Comparison of ENCODE assay signal across 27 mouse cellular contexts in genomic region chr12:105054041-105054440, GRCm38 (mm10).
"Had no signal": no experiment of that assay in that cellular context is flagged by ENCODE, and none has a peak within 500 bp of the region (broad histone marks: within the 10 kb centered on the region; RNA-seq: fewer than 3 reads in every experiment).

No protein-coding gene starts in this region.

- ATAC-seq: hindbrain, postnatal 0 days; intestine, embryonic 16.5 days; liver, embryonic 12.5 days had no signal

- H3K27me3 ChIP-seq: heart, embryonic 13.5 days; heart, embryonic 15.5 days; hindbrain, embryonic 13.5 days; hindbrain, embryonic 15.5 days; kidney, embryonic 15.5 days; limb, embryonic 13.5 days; limb, embryonic 15.5 days; liver, embryonic 12.5 days had no signal

- H3K4me2 ChIP-seq: heart, embryonic 11.5 days; heart, embryonic 13.5 days; heart, embryonic 15.5 days; hindbrain, embryonic 13.5 days; hindbrain, embryonic 15.5 days; kidney, embryonic 15.5 days; limb, embryonic 13.5 days; limb, embryonic 15.5 days; liver, embryonic 12.5 days had no signal

- H3K9me3 ChIP-seq: heart, embryonic 13.5 days; heart, embryonic 15.5 days; hindbrain, embryonic 13.5 days; hindbrain, embryonic 15.5 days; kidney, embryonic 15.5 days; limb, embryonic 13.5 days; limb, embryonic 15.5 days; liver, embryonic 12.5 days had no signal

- H3K9ac ChIP-seq: heart, embryonic 13.5 days; heart, embryonic 15.5 days; hindbrain, embryonic 13.5 days; hindbrain, embryonic 15.5 days; kidney, embryonic 15.5 days; limb, embryonic 13.5 days; limb, embryonic 15.5 days; liver, embryonic 12.5 days had no signal

- DNase-seq: gastrocnemius, adult 2 months; gastrocnemius, postnatal 10 days; gastrocnemius, postnatal 25 days; heart, adult 11 months; heart, adult 2 months; heart, postnatal 14 days; heart, postnatal 36 days; kidney, adult 11 months; kidney, adult 2 months; kidney, adult 9 months; kidney, postnatal 14 days; kidney, postnatal 36 days; layer of hippocampus, adult 9-11 months; layer of hippocampus, postnatal 36 days; left cerebral cortex, postnatal 4 days had no signal

- H3K4me1 ChIP-seq: heart, embryonic 13.5 days; heart, embryonic 15.5 days; hindbrain, embryonic 15.5 days; kidney, embryonic 15.5 days; limb, embryonic 13.5 days had no signal

- H3K36me3 ChIP-seq: heart, embryonic 13.5 days; heart, embryonic 15.5 days; hindbrain, embryonic 13.5 days; hindbrain, embryonic 15.5 days; kidney, embryonic 15.5 days; limb, embryonic 13.5 days; limb, embryonic 15.5 days had no signal

- H3K4me3 ChIP-seq: gastrocnemius, adult 2 months; heart, adult 2 months; heart, embryonic 13.5 days; heart, embryonic 15.5 days; hindbrain, embryonic 13.5 days; hindbrain, embryonic 15.5 days; kidney, embryonic 15.5 days; limb, embryonic 13.5 days; limb, embryonic 15.5 days; liver, embryonic 12.5 days had no signal

- H3K27ac ChIP-seq: gastrocnemius, adult 2 months; heart, adult 2 months; heart, embryonic 13.5 days; heart, embryonic 15.5 days; hindbrain, embryonic 13.5 days; hindbrain, embryonic 15.5 days; hindbrain, postnatal 0 days; kidney, embryonic 15.5 days; kidney, postnatal 0 days; limb, embryonic 13.5 days; limb, embryonic 15.5 days; liver, embryonic 12.5 days had no signal
